Mouse (Mus musculus): Measurements from ENCODE around the gene Lypd6b.

Gene Lypd6b

GRCm38 (mm10) chr2:49869044-49869443, 81.6 kb downstream of the Lypd6b start:
- DNase-seq (ENCODE audit: low read depth, low spot score) = no peak

GRCm38 (mm10) chr2:49869782-49870514, 82.5 kb downstream of the Lypd6b start:
- DNase-seq (ENCODE audit: low read depth, low spot score) = no peak

- DNase-seq (ENCODE audit: low read depth, low spot score) = no peak
These were observed 83.5 kb downstream of the Lypd6b start for GRCm38 (mm10) chr2:49871012-49871411.

GRCm38 (mm10) chr2:49880507-49880906, 93.0 kb downstream of the Lypd6b start:
- DNase-seq (ENCODE audit: low read depth, low spot score) = no peak

GRCm38 (mm10) chr2:49881002-49881401, 93.5 kb downstream of the Lypd6b start:
- no peak for DNase-seq (ENCODE audit: low read depth, low spot score)

GRCm38 (mm10) chr2:49882461-49882860, 95.0 kb downstream of the Lypd6b start:
- no peak for DNase-seq (ENCODE audit: low read depth, low spot score)

- no peak for DNase-seq (ENCODE audit: low read depth, low spot score)
These were observed 96.5 kb downstream of the Lypd6b start for GRCm38 (mm10) chr2:49883990-49884389.

GRCm38 (mm10) chr2:49886209-49886608, 98.7 kb downstream of the Lypd6b start:
- DNase-seq (ENCODE audit: low read depth, low spot score) = no peak

GRCm38 (mm10) chr2:49888346-49888745, 100.9 kb downstream of the Lypd6b start:
- no peak for DNase-seq (ENCODE audit: low read depth, low spot score)

GRCm38 (mm10) chr2:49890727-49891126, 103.2 kb downstream of the Lypd6b start:
- DNase-seq (ENCODE audit: low read depth, low spot score) = no peak

GRCm38 (mm10) chr2:49909838-49910407, 122.4 kb downstream of the Lypd6b start:
- no peak for DNase-seq (ENCODE audit: low read depth, low spot score)

GRCm38 (mm10) chr2:49911296-49912034, 124.0 kb downstream of the Lypd6b start:
- no peak for DNase-seq (ENCODE audit: low read depth, low spot score)

- DNase-seq (ENCODE audit: low read depth, low spot score) = no peak
These were observed 124.9 kb downstream of the Lypd6b start for GRCm38 (mm10) chr2:49912261-49912895.

GRCm38 (mm10) chr2:49917489-49917888, 130.0 kb downstream of the Lypd6b start:
- no peak for DNase-seq (ENCODE audit: low read depth, low spot score)

GRCm38 (mm10) chr2:49918132-49918531, 130.6 kb downstream of the Lypd6b start:
- no peak for DNase-seq (ENCODE audit: low read depth, low spot score)

- no peak for DNase-seq (ENCODE audit: low read depth, low spot score)
These were observed 131.2 kb downstream of the Lypd6b start for GRCm38 (mm10) chr2:49918692-49919091.

GRCm38 (mm10) chr2:49921948-49922347, 134.5 kb downstream of the Lypd6b start:
- no peak for DNase-seq (ENCODE audit: low read depth, low spot score)

GRCm38 (mm10) chr2:49922810-49923209, 135.3 kb downstream of the Lypd6b start:
- no peak for DNase-seq (ENCODE audit: low read depth, low spot score)

GRCm38 (mm10) chr2:49926186-49926585, 138.7 kb downstream of the Lypd6b start:
- no peak for DNase-seq (ENCODE audit: low read depth, low spot score)

- no peak for DNase-seq (ENCODE audit: low read depth, low spot score)
These were observed 139.9 kb downstream of the Lypd6b start for GRCm38 (mm10) chr2:49927362-49927761.

GRCm38 (mm10) chr2:49929931-49930330, 142.4 kb downstream of the Lypd6b start:
- no peak for DNase-seq (ENCODE audit: low read depth, low spot score)

GRCm38 (mm10) chr2:49937621-49938020, 150.1 kb downstream of the Lypd6b start:
- DNase-seq (ENCODE audit: low read depth, low spot score) = no peak

Data from CD4-positive, CD25-positive, alpha-beta regulatory T cell, adult 2 months (primary cell).